Mouse (Mus musculus) heart, adult 2 months (tissue): ENCODE results near the gene Pax6. TPM values are rescaled to one million over a fixed set of nuclear protein-coding genes. Genes with fewer than 3 reads are reported as not detected.

Experiments
- DNase-seq, 2 experiments: peaks; one replicate each; pipeline ENCODE4 v3.0.0; 2021
- H3K27ac ChIP-seq: fragments of 200-600 bp; 2 replicates; pipeline ENCODE4 v1.8.1; 2022
- H3K27me3 ChIP-seq: fragments of 200-500 bp; 2 replicates; pipeline ENCODE4 v1.6.1; 2012; ENCODE audit warnings: mild to moderate bottlenecking, low read length, inconsistent platforms, mixed read lengths; ENCODE audit not compliant: control insufficient read depth, insufficient read depth
- H3K36me3 ChIP-seq: fragments of 200-500 bp; 2 replicates; pipeline ENCODE4 v1.6.1; 2012; ENCODE audit warnings: low read length, inconsistent platforms; ENCODE audit not compliant: control insufficient read depth, insufficient read depth
- H3K4me1 ChIP-seq: fragments of 200-500 bp; 2 replicates; pipeline ENCODE4 v1.6.1; 2011; ENCODE audit warnings: low read length; ENCODE audit not compliant: control insufficient read depth, insufficient read depth
- H3K4me3 ChIP-seq: fragments of 200-600 bp; 2 replicates; pipeline ENCODE4 v1.8.1; 2022
- H3K79me2 ChIP-seq: fragments of 200-500 bp; replicated peaks from 2 replicates; pipeline ENCODE4 v1.6.1; 2012; ENCODE audit warnings: mild to moderate bottlenecking, inconsistent platforms, low read length, moderate library complexity, mixed read lengths; ENCODE audit not compliant: control insufficient read depth, insufficient read depth
- H3K9ac ChIP-seq: fragments of 200-500 bp; 2 replicates; pipeline ENCODE4 v1.6.1; 2012; ENCODE audit warnings: low read depth, mild to moderate bottlenecking, control low read depth, inconsistent platforms, low read length, mixed read lengths
- CTCF ChIP-seq: fragments of 200-600 bp; IDR thresholded peaks from 2 replicates; pipeline ENCODE4 v1.8.1; 2022; ENCODE audit warnings: antibody characterized with exemption, mild to moderate bottlenecking, moderate library complexity
- EP300 ChIP-seq: fragments of 200-500 bp; IDR thresholded peaks from 2 replicates; pipeline ENCODE4 v1.6.1; 2011; ENCODE audit warnings: low read depth, low read length, control low read depth; ENCODE audit not compliant: insufficient read depth
- POLR2A ChIP-seq: fragments of 200-500 bp; IDR thresholded peaks from 2 replicates; pipeline ENCODE4 v1.6.1; 2011; ENCODE audit warnings: mild to moderate bottlenecking, low read depth, low read length, control low read depth; ENCODE audit not compliant: insufficient read depth
- WGBS: fragments of 180-500 bp; shearing (Covaris S2); methylation state at CpG from one replicate; pipeline ENCODE4 v1.1.7; 2018; 5-methylcytosine and 5-hydroxymethylcytosine counted together
- intact Hi-C: fragments of 180-260 bp; cut with DNase I; formaldehyde crosslinking; loops from one replicate; pipeline ENCODE4 v1.15.1; 2025
- polyA plus RNA-seq: library from polyadenylated mRNA; depleted of rRNA; stranded (reverse); fragments of >200 nt; gene quantifications from 2 replicates; pipeline ENCODE4 v1.2.3, GENCODE M21; 2012
- total RNA-seq, 2 experiments: library from RNA; stranded (reverse); gene quantifications; 2 replicates each; pipeline ENCODE4 v1.2.3; 2021

Pax6 gene
- total and polyA plus RNA-seq, 3 experiments = not detected

GRCm38 (mm10) chr2:105665491-105666250 is 3.0 kb upstream of the Pax6 start:
- no peak overlapping the region for H3K27ac ChIP-seq
- H3K27me3 ChIP-seq = peaks cover 39% of the 10 kb centered on the region
- no peak overlapping the region for H3K4me3 ChIP-seq
- intact Hi-C loops = no loop called here
- no peaks in the 10 kb centered on the region for H3K4me1 ChIP-seq
- WGBS = 15% methylated on average over 5 of the region's 5 CpGs
- no peak overlapping the region for H3K9ac ChIP-seq
- no peaks in the 10 kb centered on the region for H3K79me2 ChIP-seq
- H3K36me3 ChIP-seq = no peaks in the 10 kb centered on the region
- DNase-seq = no peak
- no peak for TF ChIP-seq EP300
- no peak for TF ChIP-seq CTCF
- no peak for TF ChIP-seq POLR2A

GRCm38 (mm10) chr2:105666331-105666730 is 2.4 kb upstream of the Pax6 start:
- DNase-seq = no peak
- no peak overlapping the region for H3K4me3 ChIP-seq
- intact Hi-C loops = no loop called here
- TF ChIP-seq POLR2A (no peak), EP300 (no peak), CTCF (no peak)
- no peaks in the 10 kb centered on the region for H3K4me1 ChIP-seq
- no peak overlapping the region for H3K9ac ChIP-seq
- H3K79me2 ChIP-seq = no peaks in the 10 kb centered on the region
- no peaks in the 10 kb centered on the region for H3K36me3 ChIP-seq
- 6% methylated on average over 6 of the region's 6 CpGs for WGBS
- H3K27me3 ChIP-seq = peaks cover 34% of the 10 kb centered on the region
- H3K27ac ChIP-seq = no peak overlapping the region

GRCm38 (mm10) chr2:105666763-105667625 is 1.7 kb upstream of the Pax6 start:
- intact Hi-C loops = no loop called here
- Histone ChIP-seq H3K4me1 (no peaks in the 10 kb centered on the region), H3K79me2 (no peaks in the 10 kb centered on the region), H3K4me3 (no peak overlapping the region), H3K36me3 (no peaks in the 10 kb centered on the region), H3K27me3 (peaks cover 32% of the 10 kb centered on the region), H3K9ac (no peak overlapping the region), H3K27ac (no peak overlapping the region)
- DNase-seq = no peak
- 3% methylated on average over 41 of the region's 41 CpGs for WGBS
- TF ChIP-seq CTCF (no peak), POLR2A (no peak), EP300 (no peak)

GRCm38 (mm10) chr2:105667626-105667950 is 1.1 kb upstream of the Pax6 start:
- no peaks in the 10 kb centered on the region for H3K79me2 ChIP-seq
- no peaks in the 10 kb centered on the region for H3K36me3 ChIP-seq
- WGBS = 3% methylated on average over 11 of the region's 11 CpGs
- no peak overlapping the region for H3K4me3 ChIP-seq
- TF ChIP-seq POLR2A (no peak), EP300 (no peak), CTCF (no peak)
- no peak overlapping the region for H3K9ac ChIP-seq
- no peak overlapping the region for H3K27ac ChIP-seq
- peaks cover 34% of the 10 kb centered on the region for H3K27me3 ChIP-seq
- H3K4me1 ChIP-seq = no peaks in the 10 kb centered on the region
- no peak for DNase-seq
- intact Hi-C loops = no loop called here

GRCm38 (mm10) chr2:105669371-105669861 is 716 bp downstream of the Pax6 start:
- WGBS = 2% methylated on average over 35 of the region's 35 CpGs

More at GRCm38 (mm10) chr2:105669371-105669861, 716 bp downstream of the Pax6 start:
- Histone ChIP-seq H3K9ac (no peak overlapping the region), H3K27ac (no peak overlapping the region), H3K4me3 (no peak overlapping the region), H3K4me1 (no peaks in the 10 kb centered on the region; the same call in 1 of the 2 replicates), H3K79me2 (no peaks in the 10 kb centered on the region), H3K27me3 (peaks cover 39% of the 10 kb centered on the region), H3K36me3 (no peaks in the 10 kb centered on the region)
- intact Hi-C loops = no loop called here
- DNase-seq = peak in 1 of 2 experiments; percentile 21
- TF ChIP-seq EP300 = no peak
- TF ChIP-seq CTCF = no peak
- TF ChIP-seq POLR2A = no peak
